Mouse (Mus musculus) liver, postnatal 0 days (tissue): ENCODE measurements around the gene Cdk13.

Experiments used
- CTCF ChIP-seq: sonication (generic); IDR thresholded peaks from 2 replicates; pipeline ENCODE4 v1.5.1; 2016; ENCODE audit warnings: antibody characterized with exemption, low read depth
- EP300 ChIP-seq: IDR thresholded peaks from 2 replicates; pipeline ENCODE4 v1.6.1; 2016; ENCODE audit warnings: antibody characterized with exemption, low read depth, mild to moderate bottlenecking

- TF ChIP-seq CTCF (no peak), EP300 (no peak)
These were observed 21.3 kb downstream of the Cdk13 start for GRCm38 (mm10) chr13:17783643-17784042.
